Mouse (Mus musculus): Measurements from ENCODE around the gene Thsd7b. TPM values are rescaled to one million over a fixed set of nuclear protein-coding genes. Genes with fewer than 3 reads are reported as not detected.

Thsd7b gene
- total and polyA plus RNA-seq, 2 experiments from 2014 or later, result 8.0 to 19.9 TPM

DNA sequence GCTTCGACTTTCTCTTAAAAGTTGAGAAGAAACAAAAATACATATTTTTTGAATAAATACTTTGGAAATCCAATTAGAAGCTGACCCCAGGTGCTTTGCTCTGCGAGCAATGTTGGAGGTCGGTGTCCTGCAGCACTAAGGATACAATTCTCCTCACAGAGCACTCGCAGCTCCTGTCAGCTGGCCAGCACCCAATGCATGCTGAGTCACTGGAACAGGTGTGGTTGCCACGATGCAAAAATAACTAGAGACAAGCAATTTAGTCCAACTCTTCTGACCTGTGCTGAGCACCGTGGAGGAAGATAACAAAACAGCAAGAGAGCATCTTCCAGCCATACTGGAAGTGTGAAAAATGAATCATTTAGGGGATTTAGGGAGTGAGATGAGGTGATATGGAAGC lies 594.6 kb downstream of the Thsd7b start:
- Histone ChIP-seq H3K4me2 (ENCODE audit: low read depth) (no peak overlapping the region), H3K9ac (no peak overlapping the region), H3K27ac (ENCODE audit: low read depth, low read length) (no peak overlapping the region), H3K9me3 (ENCODE audit: low read length) (no peaks in the 10 kb centered on the region), H3K4me3 (ENCODE audit: low read depth, low read length) (no peak overlapping the region), H3K36me3 (ENCODE audit: insufficient read depth) (no peaks in the 10 kb centered on the region), H3K27me3 (ENCODE audit: insufficient read depth, low read length) (no peaks in the 10 kb centered on the region), H3K4me1 (ENCODE audit: insufficient read depth) (no peaks in the 10 kb centered on the region)
- ATAC-seq (no peak), DNase-seq (no peak)
- no peak for TF ChIP-seq CTCF (IDR thresholded peaks at IDR 0.05; ENCODE audit: low read depth)
- WGBS, result 75% methylated on average over 6 of the region's 6 CpGs

DNA sequence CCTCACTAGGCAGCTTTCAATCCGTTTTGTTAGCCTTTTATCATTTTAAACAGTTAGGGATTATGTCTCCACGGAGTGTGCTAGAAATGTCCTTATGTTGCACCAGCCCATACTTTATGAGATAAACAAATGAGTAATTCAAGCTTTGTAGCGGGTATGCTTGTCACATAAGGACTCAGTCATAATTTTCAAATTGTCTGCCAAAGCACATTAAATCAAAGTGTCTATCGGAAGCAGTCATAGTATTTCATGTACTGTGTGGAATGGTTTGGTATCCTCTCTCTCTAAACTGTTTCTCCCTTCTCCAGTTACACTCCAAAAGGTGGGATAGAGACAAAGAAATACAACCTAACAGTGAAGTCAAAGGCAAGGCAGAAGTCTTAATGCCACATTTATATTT lies 601.3 kb downstream of the Thsd7b start:
- Histone ChIP-seq H3K4me2 (ENCODE audit: low read depth) (no peak overlapping the region), H3K27me3 (ENCODE audit: insufficient read depth, low read length) (no peaks in the 10 kb centered on the region), H3K9ac (no peak overlapping the region), H3K4me1 (ENCODE audit: insufficient read depth) (no peaks in the 10 kb centered on the region), H3K36me3 (ENCODE audit: insufficient read depth) (no peaks in the 10 kb centered on the region), H3K4me3 (ENCODE audit: low read depth, low read length) (no peak overlapping the region), H3K27ac (ENCODE audit: low read depth, low read length) (no peak overlapping the region), H3K9me3 (ENCODE audit: low read length) (no peaks in the 10 kb centered on the region)
- peak; percentile 58; the same call in 1 of the 2 replicates for ATAC-seq
- no peak for TF ChIP-seq CTCF (IDR thresholded peaks at IDR 0.05; ENCODE audit: low read depth)
- DNase-seq, result peak; percentile 16
- 35% methylated on average over 4 of the region's 4 CpGs for WGBS

DNA sequence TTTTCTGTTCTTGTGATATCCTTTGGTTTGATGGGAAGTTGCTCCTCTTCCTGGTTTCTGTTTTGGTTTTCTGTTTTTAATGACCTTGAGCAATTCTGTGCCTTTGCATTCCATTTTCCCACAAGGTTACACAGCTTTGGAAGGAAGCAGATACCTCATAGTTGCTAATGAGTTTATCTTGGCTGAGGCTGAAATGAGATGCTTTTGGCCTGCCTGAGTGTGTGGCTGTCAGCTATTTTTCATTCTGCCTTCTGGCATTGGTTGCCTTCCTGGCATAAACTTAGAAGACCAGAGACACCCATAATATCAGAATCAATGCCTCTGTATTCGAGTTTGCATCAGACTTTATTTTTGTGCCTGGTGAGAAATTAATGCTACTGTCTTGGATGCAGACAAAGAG lies 614.8 kb downstream of the Thsd7b start:
- DNase-seq (peak; percentile 60), ATAC-seq (no peak)
- no peak overlapping the region for H3K4me2 ChIP-seq (ENCODE audit: low read depth)
- H3K27me3 ChIP-seq (ENCODE audit: insufficient read depth, low read length), result no peaks in the 10 kb centered on the region
- no peaks in the 10 kb centered on the region for H3K36me3 ChIP-seq (ENCODE audit: insufficient read depth)
- WGBS, result 31% methylated on average over 1 of the region's 1 CpGs
- H3K27ac ChIP-seq (ENCODE audit: low read depth, low read length), result no peak overlapping the region
- TF ChIP-seq CTCF (IDR thresholded peaks at IDR 0.05; ENCODE audit: low read depth), result no peak
- no peaks in the 10 kb centered on the region for H3K9me3 ChIP-seq (ENCODE audit: low read length)
- no peaks in the 10 kb centered on the region for H3K4me1 ChIP-seq (ENCODE audit: insufficient read depth)
- no peak overlapping the region for H3K9ac ChIP-seq
- H3K4me3 ChIP-seq (ENCODE audit: low read depth, low read length), result no peak overlapping the region

DNA sequence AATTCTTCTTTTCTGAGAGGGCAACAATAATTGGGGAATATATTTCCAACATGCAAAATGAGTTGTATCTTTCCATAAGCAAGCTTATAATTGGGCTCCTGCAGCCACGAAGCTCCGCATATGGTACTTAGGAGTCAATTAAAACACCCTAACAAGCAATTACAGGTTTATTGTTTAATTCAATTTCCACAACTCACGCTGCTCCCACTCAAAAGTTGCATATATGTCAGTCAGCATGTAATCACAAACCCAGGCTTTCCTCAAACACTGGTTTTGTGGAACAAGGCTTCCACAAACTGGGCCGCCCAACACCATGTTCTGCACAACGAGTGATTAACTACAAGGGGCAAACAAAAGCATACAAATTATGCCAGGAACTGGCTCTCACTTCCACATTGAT lies 625.0 kb downstream of the Thsd7b start:
- WGBS, result 46% methylated on average over 5 of the region's 5 CpGs
- H3K4me2 ChIP-seq (ENCODE audit: low read depth), result no peak overlapping the region
- TF ChIP-seq CTCF (IDR thresholded peaks at IDR 0.05; ENCODE audit: low read depth), result no peak
- H3K27me3 ChIP-seq (ENCODE audit: insufficient read depth, low read length), result no peaks in the 10 kb centered on the region
- ATAC-seq (no peak), DNase-seq (no peak)
- no peaks in the 10 kb centered on the region for H3K9me3 ChIP-seq (ENCODE audit: low read length)
- H3K36me3 ChIP-seq (ENCODE audit: insufficient read depth), result no peaks in the 10 kb centered on the region
- H3K9ac ChIP-seq, result no peak overlapping the region
- H3K27ac ChIP-seq (ENCODE audit: low read depth, low read length), result no peak overlapping the region
- H3K4me1 ChIP-seq (ENCODE audit: insufficient read depth), result no peaks in the 10 kb centered on the region; the same call in 1 of the 2 replicates
- no peak overlapping the region for H3K4me3 ChIP-seq (ENCODE audit: low read depth, low read length)

DNA sequence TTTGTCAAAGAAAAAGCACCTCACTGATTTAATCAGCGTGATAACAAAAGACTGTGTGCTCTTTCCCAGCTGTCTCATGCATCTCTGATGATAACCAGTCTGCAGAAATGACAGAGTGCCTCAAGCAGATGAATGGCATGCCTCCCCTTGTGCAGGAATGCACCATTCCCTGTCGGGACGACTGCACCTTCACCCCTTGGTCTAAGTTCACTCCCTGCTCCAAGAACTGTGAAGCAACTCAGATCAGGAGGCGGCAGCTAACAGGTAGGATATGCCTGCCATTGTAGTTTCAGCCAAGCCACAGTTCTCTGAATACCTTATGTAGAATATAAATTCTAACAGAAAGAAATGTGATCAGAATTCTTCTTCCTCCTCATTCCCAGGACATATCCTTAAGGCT lies 642.4 kb downstream of the Thsd7b start:
- TF ChIP-seq CTCF (IDR thresholded peaks at IDR 0.05; ENCODE audit: low read depth), result no peak
- Histone ChIP-seq H3K9me3 (ENCODE audit: low read length) (no peaks in the 10 kb centered on the region), H3K27me3 (ENCODE audit: insufficient read depth, low read length) (no peaks in the 10 kb centered on the region), H3K4me3 (ENCODE audit: low read depth, low read length) (no peak overlapping the region), H3K4me1 (ENCODE audit: insufficient read depth) (no peaks in the 10 kb centered on the region), H3K27ac (ENCODE audit: low read depth, low read length) (no peak overlapping the region), H3K36me3 (ENCODE audit: insufficient read depth) (no peaks in the 10 kb centered on the region), H3K4me2 (ENCODE audit: low read depth) (no peak overlapping the region), H3K9ac (no peak overlapping the region)
- no peak for ATAC-seq
- DNase-seq, result no peak
- WGBS, result 50% methylated on average over 4 of the region's 4 CpGs

DNA sequence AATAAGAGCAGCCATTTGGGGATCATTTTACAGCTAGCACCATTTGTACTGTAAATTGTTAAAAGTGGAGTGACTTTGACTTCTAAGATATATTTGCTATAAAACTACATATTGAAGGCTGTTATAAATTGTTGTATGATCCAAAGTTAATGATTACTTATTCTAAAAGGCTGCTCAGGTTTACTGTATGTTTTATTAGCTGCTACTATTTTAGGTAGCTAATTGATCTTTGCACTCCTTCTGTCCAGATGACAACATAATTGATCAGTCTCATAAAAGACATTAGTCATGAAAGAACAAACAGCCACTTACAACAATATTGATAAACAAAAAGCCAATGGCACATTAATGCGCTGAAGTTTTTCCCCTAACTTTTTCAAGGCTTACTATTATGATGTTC lies 644.5 kb downstream of the Thsd7b start:
- DNase-seq, result no peak
- Histone ChIP-seq H3K4me3 (ENCODE audit: low read depth, low read length) (no peak overlapping the region), H3K9ac (no peak overlapping the region), H3K9me3 (ENCODE audit: low read length) (no peaks in the 10 kb centered on the region), H3K27ac (ENCODE audit: low read depth, low read length) (no peak overlapping the region), H3K36me3 (ENCODE audit: insufficient read depth) (no peaks in the 10 kb centered on the region), H3K4me1 (ENCODE audit: insufficient read depth) (no peaks in the 10 kb centered on the region), H3K27me3 (ENCODE audit: insufficient read depth, low read length) (no peaks in the 10 kb centered on the region), H3K4me2 (ENCODE audit: low read depth) (no peak overlapping the region)
- 97% methylated on average over 1 of the region's 1 CpGs for WGBS
- ATAC-seq, result no peak
- TF ChIP-seq CTCF (IDR thresholded peaks at IDR 0.05; ENCODE audit: low read depth), result no peak

DNA sequence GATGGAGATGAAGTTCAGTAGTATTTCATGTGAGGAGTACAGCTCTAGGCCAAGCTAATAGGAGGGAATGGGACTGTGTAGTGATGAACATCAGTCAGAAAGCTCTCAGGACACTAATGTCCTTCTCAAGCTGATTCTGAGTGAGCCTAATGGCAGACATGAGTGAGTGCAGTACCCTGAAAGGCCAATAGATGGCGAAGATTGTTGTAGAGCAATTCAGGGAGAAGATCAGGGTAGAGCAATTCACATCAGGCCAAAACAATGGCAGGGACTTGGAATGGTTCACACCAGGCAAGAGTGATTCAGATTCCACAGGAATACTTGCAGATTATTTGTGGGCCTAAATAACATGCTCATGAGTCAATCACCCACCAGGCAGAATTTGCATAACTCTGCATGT lies 646.3 kb downstream of the Thsd7b start:
- H3K9me3 ChIP-seq (ENCODE audit: low read length), result no peaks in the 10 kb centered on the region
- WGBS, result 74% methylated on average over 1 of the region's 1 CpGs
- H3K36me3 ChIP-seq (ENCODE audit: insufficient read depth), result no peaks in the 10 kb centered on the region
- ATAC-seq, result no peak
- TF ChIP-seq CTCF (IDR thresholded peaks at IDR 0.05; ENCODE audit: low read depth), result peak; percentile 45
- no peak overlapping the region for H3K9ac ChIP-seq
- H3K27me3 ChIP-seq (ENCODE audit: insufficient read depth, low read length), result no peaks in the 10 kb centered on the region
- H3K4me1 ChIP-seq (ENCODE audit: insufficient read depth), result no peaks in the 10 kb centered on the region
- H3K27ac ChIP-seq (ENCODE audit: low read depth, low read length), result no peak overlapping the region
- DNase-seq, result no peak
- no peak overlapping the region for H3K4me2 ChIP-seq (ENCODE audit: low read depth)
- no peak overlapping the region for H3K4me3 ChIP-seq (ENCODE audit: low read depth, low read length)

DNA sequence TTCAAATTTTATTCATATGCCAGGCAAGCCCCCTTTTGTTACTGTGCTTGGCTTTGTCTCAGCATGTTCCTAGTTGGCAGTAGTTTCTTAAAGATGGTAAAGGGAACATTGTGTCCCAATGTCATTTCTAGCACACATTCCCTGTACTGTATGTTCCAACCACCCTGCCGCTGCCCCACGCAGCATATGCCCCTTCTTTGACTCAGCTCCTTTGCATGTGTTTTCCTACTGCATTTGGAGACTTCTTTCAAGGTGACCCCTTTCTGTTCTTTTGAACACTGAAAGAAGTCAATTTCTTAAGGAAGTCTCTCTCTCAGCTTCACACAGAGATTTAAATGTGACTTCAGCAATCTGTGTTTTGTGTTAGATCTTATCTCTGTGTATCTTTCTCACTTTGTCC lies 657.9 kb downstream of the Thsd7b start:
- Histone ChIP-seq H3K36me3 (ENCODE audit: insufficient read depth) (no peaks in the 10 kb centered on the region), H3K9ac (no peak overlapping the region), H3K9me3 (ENCODE audit: low read length) (no peaks in the 10 kb centered on the region), H3K4me3 (ENCODE audit: low read depth, low read length) (no peak overlapping the region), H3K27ac (ENCODE audit: low read depth, low read length) (no peak overlapping the region), H3K4me1 (ENCODE audit: insufficient read depth) (no peaks in the 10 kb centered on the region), H3K27me3 (ENCODE audit: insufficient read depth, low read length) (no peaks in the 10 kb centered on the region), H3K4me2 (ENCODE audit: low read depth) (no peak overlapping the region)
- no peak for DNase-seq
- no peak for ATAC-seq
- no peak for TF ChIP-seq CTCF (IDR thresholded peaks at IDR 0.05; ENCODE audit: low read depth)
- WGBS, result 79% methylated on average over 2 of the region's 2 CpGs

Measured in forebrain, postnatal 0 days (tissue).